Mouse (Mus musculus): ENCODE measurements around the gene Umad1. TPM values are rescaled to one million over a fixed set of nuclear protein-coding genes. Genes with fewer than 3 reads are reported as not detected.

The Umad1 gene
- polyA plus RNA-seq, 1 experiment from 2014 or later: 22.0 TPM

- WGBS: 86% methylated on average over 4 of the region's 4 CpGs
- Histone ChIP-seq H3K9me3 (replicated peaks) (no peaks in the 10 kb centered on the region), H3K27me3 (ENCODE audit: low read depth, poor library complexity, severe bottlenecking) (no peaks in the 10 kb centered on the region), H3K4me3 (no peak overlapping the region), H3K27ac (replicated peaks) (no peak overlapping the region), H3K4me1 (no peaks in the 10 kb centered on the region), H3K36me3 (no peaks in the 10 kb centered on the region)
- DNase-seq (ENCODE audit: low spot score): no peak
Observed at GRCm38 (mm10) chr6:8495827-8496222, 236.7 kb downstream of the Umad1 start.

GRCm38 (mm10) chr6:8497234-8497867 is 238.3 kb downstream of the Umad1 start:
- Histone ChIP-seq H3K4me1 (no peaks in the 10 kb centered on the region), H3K36me3 (no peaks in the 10 kb centered on the region), H3K27ac (replicated peaks) (no peak overlapping the region), H3K4me3 (no peak overlapping the region), H3K9me3 (replicated peaks) (no peaks in the 10 kb centered on the region), H3K27me3 (ENCODE audit: low read depth, poor library complexity, severe bottlenecking) (no peaks in the 10 kb centered on the region)
- no peak for DNase-seq (ENCODE audit: low spot score)
- WGBS: 80% methylated on average over 6 of the region's 6 CpGs

- Histone ChIP-seq H3K4me1 (no peaks in the 10 kb centered on the region), H3K27me3 (ENCODE audit: low read depth, poor library complexity, severe bottlenecking) (no peaks in the 10 kb centered on the region), H3K27ac (replicated peaks) (no peak overlapping the region), H3K4me3 (no peak overlapping the region), H3K36me3 (no peaks in the 10 kb centered on the region), H3K9me3 (replicated peaks) (no peaks in the 10 kb centered on the region)
- no peak for DNase-seq (ENCODE audit: low spot score)
- 89% methylated on average over 6 of the region's 6 CpGs for WGBS
Observed at GRCm38 (mm10) chr6:8497868-8498257, 238.8 kb downstream of the Umad1 start.

- WGBS: 86% methylated on average over 3 of the region's 3 CpGs
- Histone ChIP-seq H3K27ac (replicated peaks) (no peak overlapping the region), H3K4me1 (no peaks in the 10 kb centered on the region), H3K36me3 (no peaks in the 10 kb centered on the region), H3K4me3 (no peak overlapping the region), H3K9me3 (replicated peaks) (no peaks in the 10 kb centered on the region), H3K27me3 (ENCODE audit: low read depth, poor library complexity, severe bottlenecking) (no peaks in the 10 kb centered on the region)
- no peak for DNase-seq (ENCODE audit: low spot score)
Observed at GRCm38 (mm10) chr6:8498961-8499360, 239.9 kb downstream of the Umad1 start.

- no peak for DNase-seq (ENCODE audit: low spot score)
- WGBS: 73% methylated on average over 3 of the region's 3 CpGs
- Histone ChIP-seq H3K9me3 (replicated peaks) (no peaks in the 10 kb centered on the region), H3K4me1 (peaks cover 5% of the 10 kb centered on the region), H3K36me3 (no peaks in the 10 kb centered on the region), H3K27ac (replicated peaks) (no peak overlapping the region), H3K4me3 (no peak overlapping the region), H3K27me3 (ENCODE audit: low read depth, poor library complexity, severe bottlenecking) (no peaks in the 10 kb centered on the region)
Observed at GRCm38 (mm10) chr6:8503953-8504352, 244.9 kb downstream of the Umad1 start.

GRCm38 (mm10) chr6:8504521-8505228 is 245.6 kb downstream of the Umad1 start:
- no peak for DNase-seq (ENCODE audit: low spot score)
- Histone ChIP-seq H3K9me3 (replicated peaks) (no peaks in the 10 kb centered on the region), H3K27me3 (ENCODE audit: low read depth, poor library complexity, severe bottlenecking) (no peaks in the 10 kb centered on the region), H3K4me1 (peaks cover 5% of the 10 kb centered on the region), H3K27ac (replicated peaks) (no peak overlapping the region), H3K4me3 (no peak overlapping the region), H3K36me3 (no peaks in the 10 kb centered on the region)
- WGBS: 88% methylated on average over 6 of the region's 6 CpGs

GRCm38 (mm10) chr6:8506631-8507030 is 247.5 kb downstream of the Umad1 start:
- H3K4me3 ChIP-seq: no peak overlapping the region
- H3K27me3 ChIP-seq (ENCODE audit: low read depth, poor library complexity, severe bottlenecking): no peaks in the 10 kb centered on the region
- H3K9me3 ChIP-seq (replicated peaks): no peaks in the 10 kb centered on the region
- DNase-seq (ENCODE audit: low spot score): no peak
- no peak overlapping the region for H3K27ac ChIP-seq (replicated peaks)
- peaks cover 19% of the 10 kb centered on the region for H3K4me1 ChIP-seq
- no peaks in the 10 kb centered on the region for H3K36me3 ChIP-seq

Other genes starting within 250 kb of the Umad1 start
- gene Col28a1, start 66.7 kb upstream of the Umad1 start, polyA plus RNA-seq (2016; fragmentation: Nextera tagmentation; extraction: Ambion mirVana): not detected in 2 replicates
- gene Mios, start 50.1 kb upstream of the Umad1 start, polyA plus RNA-seq (2016; fragmentation: Nextera tagmentation; extraction: Ambion mirVana): 24.4 and 26.0 TPM in 2 replicates
- 179 and 201 TPM in 2 replicates for gene Rpa3, start 115 bp upstream of the Umad1 start, polyA plus RNA-seq (2016; fragmentation: Nextera tagmentation; extraction: Ambion mirVana)
- gene Gm45062, start 162 bp downstream of the Umad1 start, polyA plus RNA-seq (2016; fragmentation: Nextera tagmentation; extraction: Ambion mirVana): 9.0 and 10.6 TPM in 2 replicates